Mouse (Mus musculus) erythroblast, embryonic 14.5 days (primary cell): ENCODE results near the gene Ankrd52. TPM values are rescaled to one million over a fixed set of nuclear protein-coding genes. Genes with fewer than 3 reads are reported as not detected.

Experiments used
- H3K27me3 ChIP-seq: 2 replicates; pipeline ENCODE4 v1.6.1; 2012; ENCODE audit warnings: inconsistent platforms; ENCODE audit not compliant: control insufficient read depth
- H3K36me3 ChIP-seq: 2 replicates; pipeline ENCODE4 v1.6.1; 2012; ENCODE audit warnings: mild to moderate bottlenecking, inconsistent platforms; ENCODE audit not compliant: control insufficient read depth
- H3K4me1 ChIP-seq: 2 replicates; pipeline ENCODE4 v1.6.1; 2012; ENCODE audit warnings: inconsistent platforms; ENCODE audit not compliant: control insufficient read depth
- H3K4me3 ChIP-seq: replicated peaks from 2 replicates; pipeline ENCODE3; 2012; ENCODE audit warnings: moderate library complexity, mild to moderate bottlenecking, inconsistent platforms
- H3K9me3 ChIP-seq: 2 replicates; pipeline ENCODE4 v1.6.1; 2012; ENCODE audit warnings: low read length, inconsistent platforms, mixed read lengths; ENCODE audit not compliant: control insufficient read depth
- GATA1 ChIP-seq: IDR thresholded peaks from 2 replicates; pipeline ENCODE4 v1.6.1; 2012; ENCODE audit warnings: low read length, inconsistent platforms, mixed read lengths
- TAL1 ChIP-seq: IDR thresholded peaks from 3 replicates; pipeline ENCODE4 v1.6.1; 2012; ENCODE audit warnings: low read length, inconsistent platforms, mixed read lengths
- polyA plus RNA-seq: library from polyadenylated mRNA; stranded (reverse); fragments of >175 nt; gene quantifications from 2 replicates; pipeline ENCODE4 v1.2.3, GENCODE M21; 2012

The Ankrd52 gene
- polyA plus RNA-seq, 1 experiment = 1.9 TPM

GRCm38 (mm10) chr10:128376099-128376454, 838 bp upstream of the Ankrd52 start:
- H3K4me3 ChIP-seq = peak overlapping the region; percentile 88
- H3K9me3 ChIP-seq = no peaks in the 10 kb centered on the region
- no peak for TF ChIP-seq TAL1
- TF ChIP-seq GATA1 = no peak
- H3K36me3 ChIP-seq = peaks cover 29% of the 10 kb centered on the region
- peaks cover 44% of the 10 kb centered on the region for H3K4me1 ChIP-seq
- H3K27me3 ChIP-seq = no peaks in the 10 kb centered on the region

GRCm38 (mm10) chr10:128377222-128377939, 466 bp downstream of the Ankrd52 start:
- H3K36me3 ChIP-seq = peaks cover 41% of the 10 kb centered on the region
- no peaks in the 10 kb centered on the region for H3K9me3 ChIP-seq
- H3K27me3 ChIP-seq = no peaks in the 10 kb centered on the region
- peaks cover 44% of the 10 kb centered on the region for H3K4me1 ChIP-seq
- TF ChIP-seq TAL1 (no peak), GATA1 (no peak)
- H3K4me3 ChIP-seq = peak overlapping the region; percentile 88

- Histone ChIP-seq H3K4me1 (peaks cover 41% of the 10 kb centered on the region), H3K4me3 (peak overlapping the region; percentile 88), H3K36me3 (peaks cover 47% of the 10 kb centered on the region), H3K9me3 (no peaks in the 10 kb centered on the region), H3K27me3 (no peaks in the 10 kb centered on the region)
- no peak for TF ChIP-seq TAL1
- TF ChIP-seq GATA1 = no peak
Measured at GRCm38 (mm10) chr10:128377940-128378448, 1.1 kb downstream of the Ankrd52 start.

GRCm38 (mm10) chr10:128378462-128378861, 1.5 kb downstream of the Ankrd52 start:
- peak overlapping the region; percentile 88 for H3K4me3 ChIP-seq
- peaks cover 52% of the 10 kb centered on the region for H3K36me3 ChIP-seq
- TF ChIP-seq GATA1 = no peak
- no peak for TF ChIP-seq TAL1
- no peaks in the 10 kb centered on the region for H3K27me3 ChIP-seq
- H3K4me1 ChIP-seq = peaks cover 37% of the 10 kb centered on the region
- H3K9me3 ChIP-seq = no peaks in the 10 kb centered on the region

- TF ChIP-seq GATA1 (no peak), TAL1 (no peak)
- Histone ChIP-seq H3K36me3 (peaks cover 60% of the 10 kb centered on the region), H3K27me3 (no peaks in the 10 kb centered on the region), H3K4me1 (peaks cover 34% of the 10 kb centered on the region), H3K9me3 (no peaks in the 10 kb centered on the region), H3K4me3 (no peak overlapping the region)
Measured at GRCm38 (mm10) chr10:128379260-128379659, 2.3 kb downstream of the Ankrd52 start.

- H3K4me1 ChIP-seq = peaks cover 34% of the 10 kb centered on the region
- peaks cover 73% of the 10 kb centered on the region for H3K36me3 ChIP-seq
- H3K9me3 ChIP-seq = no peaks in the 10 kb centered on the region
- no peak overlapping the region for H3K4me3 ChIP-seq
- no peak for TF ChIP-seq TAL1
- no peak for TF ChIP-seq GATA1
- no peaks in the 10 kb centered on the region for H3K27me3 ChIP-seq
Measured at GRCm38 (mm10) chr10:128380565-128380964, 3.6 kb downstream of the Ankrd52 start.

- TF ChIP-seq GATA1 (no peak), TAL1 (no peak)
- no peak overlapping the region for H3K4me3 ChIP-seq
- H3K9me3 ChIP-seq = no peaks in the 10 kb centered on the region
- peaks cover 92% of the 10 kb centered on the region for H3K36me3 ChIP-seq
- peaks cover 21% of the 10 kb centered on the region for H3K4me1 ChIP-seq
- H3K27me3 ChIP-seq = no peaks in the 10 kb centered on the region
Measured at GRCm38 (mm10) chr10:128382482-128382881, 5.6 kb downstream of the Ankrd52 start.

- Histone ChIP-seq H3K4me3 (no peak overlapping the region), H3K9me3 (no peaks in the 10 kb centered on the region), H3K27me3 (no peaks in the 10 kb centered on the region), H3K36me3 (peaks cover 99% of the 10 kb centered on the region), H3K4me1 (peaks cover 2% of the 10 kb centered on the region)
- no peak for TF ChIP-seq GATA1
Measured at GRCm38 (mm10) chr10:128385902-128386301, 9.0 kb downstream of the Ankrd52 start.

GRCm38 (mm10) chr10:128388941-128389340, 12.0 kb downstream of the Ankrd52 start:
- H3K27me3 ChIP-seq = no peaks in the 10 kb centered on the region
- peaks cover 2% of the 10 kb centered on the region for H3K4me1 ChIP-seq
- no peaks in the 10 kb centered on the region for H3K9me3 ChIP-seq
- peaks cover 97% of the 10 kb centered on the region for H3K36me3 ChIP-seq
- TF ChIP-seq TAL1 = no peak
- no peak for TF ChIP-seq GATA1
- no peak overlapping the region for H3K4me3 ChIP-seq
